Mouse (Mus musculus): ENCODE data around the gene Slc22a16.

Slc22a16 gene

GRCm38 (mm10) chr10:40604706-40605394, 34.7 kb downstream of the Slc22a16 start:
- DNase-seq (ENCODE audit: low spot score in 2 of 2): no peak

GRCm38 (mm10) chr10:40617973-40618372, 47.8 kb downstream of the Slc22a16 start:
- DNase-seq (ENCODE audit: low spot score in 2 of 2): no peak

- no peak for DNase-seq (ENCODE audit: low spot score in 2 of 2)
Observed at GRCm38 (mm10) chr10:40619760-40620159, 49.6 kb downstream of the Slc22a16 start.

- peak; percentile 25 to 65 for DNase-seq (ENCODE audit: low spot score in 2 of 2)
Observed at GRCm38 (mm10) chr10:40629140-40629539, 59.0 kb downstream of the Slc22a16 start.

- no peak for DNase-seq (ENCODE audit: low spot score in 2 of 2)
Observed at GRCm38 (mm10) chr10:40629656-40630311, 59.6 kb downstream of the Slc22a16 start, which contains the start of gene Ddo. Gene Ddo, plus strand, starts transcription at chr10:40630011.

- DNase-seq (ENCODE audit: low spot score in 2 of 2): no peak
Observed at GRCm38 (mm10) chr10:40630457-40630856, 60.3 kb downstream of the Slc22a16 start.

GRCm38 (mm10) chr10:40630961-40631360, 60.8 kb downstream of the Slc22a16 start:
- no peak for DNase-seq (ENCODE audit: low spot score in 2 of 2)

GRCm38 (mm10) chr10:40632087-40632486, 62.0 kb downstream of the Slc22a16 start:
- no peak for DNase-seq (ENCODE audit: low spot score in 2 of 2)

- DNase-seq (ENCODE audit: low spot score in 2 of 2): no peak
Observed at GRCm38 (mm10) chr10:40637331-40637730, 67.2 kb downstream of the Slc22a16 start.

- no peak for DNase-seq (ENCODE audit: low spot score in 2 of 2)
Observed at GRCm38 (mm10) chr10:40638276-40638675, 68.1 kb downstream of the Slc22a16 start.

GRCm38 (mm10) chr10:40638823-40639819, 69.0 kb downstream of the Slc22a16 start:
- no peak for DNase-seq (ENCODE audit: low spot score in 2 of 2)

- no peak for DNase-seq (ENCODE audit: low spot score in 2 of 2)
Observed at GRCm38 (mm10) chr10:40640406-40640805, 70.3 kb downstream of the Slc22a16 start.

- DNase-seq (ENCODE audit: low spot score in 2 of 2): no peak
Observed at GRCm38 (mm10) chr10:40641901-40642300, 71.8 kb downstream of the Slc22a16 start.

GRCm38 (mm10) chr10:40643126-40643525, 73.0 kb downstream of the Slc22a16 start:
- DNase-seq (ENCODE audit: low spot score in 2 of 2): no peak

GRCm38 (mm10) chr10:40644456-40644855, 74.3 kb downstream of the Slc22a16 start:
- DNase-seq (ENCODE audit: low spot score in 2 of 2): no peak

- no peak for DNase-seq (ENCODE audit: low spot score in 2 of 2)
Observed at GRCm38 (mm10) chr10:40645346-40645745, 75.2 kb downstream of the Slc22a16 start.

GRCm38 (mm10) chr10:40648776-40649175, 78.6 kb downstream of the Slc22a16 start:
- no peak for DNase-seq (ENCODE audit: low spot score in 2 of 2)

- no peak for DNase-seq (ENCODE audit: low spot score in 2 of 2)
Observed at GRCm38 (mm10) chr10:40649634-40650033, 79.5 kb downstream of the Slc22a16 start.

GRCm38 (mm10) chr10:40651676-40652075, 81.5 kb downstream of the Slc22a16 start:
- DNase-seq (ENCODE audit: low spot score in 2 of 2): no peak
